Comparison of ENCODE assay signal across 10 mouse cellular contexts in the genomic region with DNA sequence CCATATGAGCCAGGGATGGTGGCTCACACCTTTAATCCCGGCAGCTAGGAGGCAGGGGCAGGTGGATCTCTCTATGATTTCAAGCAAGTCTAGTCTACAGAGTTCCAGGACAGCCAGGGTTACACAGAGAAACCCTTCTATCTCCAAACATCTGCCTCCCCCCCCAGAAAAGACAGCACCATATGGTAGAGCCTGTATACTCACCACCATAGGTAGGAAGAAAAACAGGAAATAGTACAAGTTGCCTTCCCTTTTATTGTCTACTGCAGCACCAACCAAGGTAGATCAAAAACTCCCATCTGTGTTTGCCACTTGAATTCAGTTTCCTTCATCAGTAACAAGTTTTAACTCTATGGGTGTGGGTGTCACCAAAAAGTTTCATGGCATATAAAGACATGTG. TPM values are rescaled to one million over a fixed set of nuclear protein-coding genes. Genes with fewer than 3 reads are reported as not detected.
DNase-seq lines count a peak whose midpoint lies in the region; ATAC-seq and TF ChIP-seq lines count a peak whose summit lies in the region.
"Had no signal": no experiment of that assay in that cellular context is flagged by ENCODE, and none has a peak within 500 bp of the region (broad histone marks: within the 10 kb centered on the region; RNA-seq: fewer than 3 reads in every experiment).

No protein-coding gene starts in this region.

- DNase-seq in heart, embryonic 10.5 days (ENCODE audit: low spot score) = no peak
- DNase-seq in heart, postnatal 36 days = no peak
- DNase-seq in CD4-positive helper T cell, adult 2 months (ENCODE audit: low read depth, low spot score) = peak; percentile 16
- DNase-seq in liver, embryonic 14.5 days (ENCODE audit: low read depth in 3 of 3, low spot score in 3 of 3) = no peak
- no peak for DNase-seq in gastrocnemius, postnatal 25 days
- no peak for DNase-seq in urinary bladder, adult 2 months (ENCODE audit: low spot score)
- no peak for DNase-seq in adrenal gland, adult 8-10 months

- intact Hi-C loops in heart, postnatal 36 days (cut with DNase I) = loop anchor here (5.0 kb wide), 1 partner anchor 149 kb away; no protein-coding TSS in a partner anchor

- no peak overlapping the region for H3K9ac ChIP-seq in forebrain, embryonic 16.5 days (replicated peaks; ENCODE audit: low read depth, low read length)
- H3K9ac ChIP-seq in liver, embryonic 14.5 days (replicated peaks) = peak overlapping the region; percentile 85; the same call in 1 of the 2 replicates

- H3K4me3 ChIP-seq in heart, embryonic 10.5 days = peak overlapping the region; percentile 83
- H3K4me3 ChIP-seq in forebrain, embryonic 16.5 days (replicated peaks; ENCODE audit: low read length) = no peak overlapping the region
- H3K4me3 ChIP-seq in liver, embryonic 14.5 days (ENCODE audit: insufficient read depth in 1 of 2, low read depth in 2 of 2, low read length in 2 of 2) = peak overlapping the region in 1 of 2 experiments; percentile 86; a peak in 3 of 4 replicates

- no peak for ATAC-seq in forebrain, embryonic 16.5 days
- ATAC-seq in liver, embryonic 14.5 days (ENCODE audit: insufficient read depth) = no peak

- no peak overlapping the region for H3K27ac ChIP-seq in heart, embryonic 10.5 days
- H3K27ac ChIP-seq in forebrain, embryonic 16.5 days (ENCODE audit: low read length) = no peak overlapping the region
- no peak overlapping the region for H3K27ac ChIP-seq in liver, embryonic 14.5 days

- no peak for TF ChIP-seq CTCF in liver, embryonic 14.5 days (IDR thresholded peaks at IDR 0.05; ENCODE audit: low read depth)

- TF ChIP-seq EP300 in liver, embryonic 14.5 days (IDR thresholded peaks at IDR 0.05; ENCODE audit: low read depth) = no peak

- peaks cover 14% of the 10 kb centered on the region for H3K4me1 ChIP-seq in heart, embryonic 10.5 days
- H3K4me1 ChIP-seq in forebrain, embryonic 16.5 days (replicated peaks; ENCODE audit: control insufficient read depth, insufficient read depth, low read length) = peaks cover 14% of the 10 kb centered on the region
- peaks cover 5 to 13% of the 10 kb centered on the region in 2 experiments for H3K4me1 ChIP-seq in liver, embryonic 14.5 days (replicated peaks; ENCODE audit: control insufficient read depth in 2 of 2, insufficient read depth in 2 of 2, low read length in 1 of 2)

- WGBS in heart, embryonic 10.5 days = 80% methylated on average over 1 of the region's 1 CpGs
- 76% methylated on average over 1 of the region's 1 CpGs for WGBS in forebrain, embryonic 16.5 days
- 70% methylated on average over 1 of the region's 1 CpGs for WGBS in liver, embryonic 14.5 days (ENCODE audit: insufficient replicate concordance)

- no peaks in the 10 kb centered on the region for H3K27me3 ChIP-seq in heart, embryonic 10.5 days (ENCODE audit: insufficient read depth, poor library complexity, severe bottlenecking)
- H3K27me3 ChIP-seq in forebrain, embryonic 16.5 days (replicated peaks; ENCODE audit: control insufficient read depth, insufficient read depth, low read length) = no peaks in the 10 kb centered on the region
- no peaks in the 10 kb centered on the region for H3K27me3 ChIP-seq in liver, embryonic 14.5 days (ENCODE audit: control insufficient read depth, insufficient read depth, low read length)

- H3K4me2 ChIP-seq in forebrain, embryonic 16.5 days (ENCODE audit: low read length) = peak overlapping the region; percentile 97
- peak overlapping the region; percentile 90 for H3K4me2 ChIP-seq in liver, embryonic 14.5 days (ENCODE audit: low read depth)

- peaks cover 43% of the 10 kb centered on the region for H3K36me3 ChIP-seq in heart, embryonic 10.5 days
- H3K36me3 ChIP-seq in forebrain, embryonic 16.5 days (ENCODE audit: control insufficient read depth, insufficient read depth) = peaks cover 21% of the 10 kb centered on the region
- peaks cover 40% of the 10 kb centered on the region for H3K36me3 ChIP-seq in liver, embryonic 14.5 days (replicated peaks; ENCODE audit: control insufficient read depth, insufficient read depth, low read depth)

- no peaks in the 10 kb centered on the region for H3K9me3 ChIP-seq in heart, embryonic 10.5 days
- H3K9me3 ChIP-seq in forebrain, embryonic 16.5 days (ENCODE audit: control insufficient read depth, low read length) = no peaks in the 10 kb centered on the region
- no peaks in the 10 kb centered on the region for H3K9me3 ChIP-seq in liver, embryonic 14.5 days (ENCODE audit: control insufficient read depth, low read length)

RNA-seq across cellular contexts. Expression of a gene that starts 1.3 kb away (rescaled TPM):
- 107 and 126 TPM in 2 replicates for polyA plus RNA-seq in heart, embryonic 10.5 days (2016; fragmentation: Nextera tagmentation; extraction: Ambion mirVana)
- total RNA-seq in heart, postnatal 36 days (2021) = 10 to 100 TPM; 55.3 to 56.0 TPM
- polyA plus RNA-seq in forebrain, embryonic 16.5 days (2015; fragmentation: Nextera tagmentation; extraction: Ambion mirVana) = 107 and 109 TPM in 2 replicates
- polyA plus RNA-seq in liver, embryonic 14.5 days (2012; rRNA removed) = 29.2 and 33.6 TPM in 2 replicates
- polyA plus RNA-seq in liver, embryonic 14.5 days (2014; fragmentation: Nextera tagmentation; extraction: Ambion mirVana) = 50.9 and 53.5 TPM in 2 replicates
- 10 to 100 TPM; 88.0 to 97.0 TPM for total RNA-seq in gastrocnemius, postnatal 25 days (2021)
- polyA plus RNA-seq in urinary bladder, adult 2 months (2012; rRNA removed) = 44.5 and 50.0 TPM in 2 replicates
- 10 to 100 TPM; 59.5 to 89.6 (median 75.2) TPM for total RNA-seq in adrenal gland, adult 8-10 months (2022)

RNA-seq across cellular contexts. Expression of a gene that starts 10.6 kb away (rescaled TPM):
- 19.1 and 22.8 TPM in 2 replicates for polyA plus RNA-seq in heart, embryonic 10.5 days (2016; fragmentation: Nextera tagmentation; extraction: Ambion mirVana)
- total RNA-seq in heart, postnatal 36 days (2021) = 10 to 100 TPM; 10.8 to 11.6 TPM
- 20.5 and 20.8 TPM in 2 replicates for polyA plus RNA-seq in forebrain, embryonic 16.5 days (2015; fragmentation: Nextera tagmentation; extraction: Ambion mirVana)
- polyA plus RNA-seq in liver, embryonic 14.5 days (2012; rRNA removed) = 5.6 and 5.9 TPM in 2 replicates
- 5.9 and 6.5 TPM in 2 replicates for polyA plus RNA-seq in liver, embryonic 14.5 days (2014; fragmentation: Nextera tagmentation; extraction: Ambion mirVana)
- 1 to 10 TPM; 8.0 to 10.0 TPM for total RNA-seq in gastrocnemius, postnatal 25 days (2021)
- polyA plus RNA-seq in urinary bladder, adult 2 months (2012; rRNA removed) = 30.2 and 34.5 TPM in 2 replicates
- 10 to 100 TPM; 38.1 to 70.3 (median 57.1) TPM for total RNA-seq in adrenal gland, adult 8-10 months (2022)

RNA-seq across cellular contexts. Expression of a gene that starts 19.3 kb away (rescaled TPM):
- polyA plus RNA-seq in heart, embryonic 10.5 days (2016; fragmentation: Nextera tagmentation; extraction: Ambion mirVana) = 0.06 and 0.09 TPM in 2 replicates
- total RNA-seq in heart, postnatal 36 days (2021) = not detected
- polyA plus RNA-seq in forebrain, embryonic 16.5 days (2015; fragmentation: Nextera tagmentation; extraction: Ambion mirVana) = 0.26 and 0.35 TPM in 2 replicates
- polyA plus RNA-seq in liver, embryonic 14.5 days (2012; rRNA removed) = 0.03 TPM in 1 of 2 replicates, not detected in the other
- not detected in 2 replicates for polyA plus RNA-seq in liver, embryonic 14.5 days (2014; fragmentation: Nextera tagmentation; extraction: Ambion mirVana)
- not detected for total RNA-seq in gastrocnemius, postnatal 25 days (2021)
- not detected in 2 replicates for polyA plus RNA-seq in urinary bladder, adult 2 months (2012; rRNA removed)
- not detected for total RNA-seq in adrenal gland, adult 8-10 months (2022)
- total RNA-seq: gastrocnemius, postnatal 4 days; liver, adult 2 months had no signal
- polyA plus RNA-seq: liver, adult 2 months had no signal

RNA-seq across cellular contexts. Expression of a gene that starts 35.2 kb away (rescaled TPM):
- polyA plus RNA-seq in heart, embryonic 10.5 days (2016; fragmentation: Nextera tagmentation; extraction: Ambion mirVana) = 1.6 and 3.3 TPM in 2 replicates
- 10 to 100 TPM; 73.0 to 82.3 TPM for total RNA-seq in heart, postnatal 36 days (2021)
- 0.09 and 0.11 TPM in 2 replicates for polyA plus RNA-seq in forebrain, embryonic 16.5 days (2015; fragmentation: Nextera tagmentation; extraction: Ambion mirVana)
- polyA plus RNA-seq in liver, embryonic 14.5 days (2012; rRNA removed) = 0.08 and 0.13 TPM in 2 replicates
- polyA plus RNA-seq in liver, embryonic 14.5 days (2014; fragmentation: Nextera tagmentation; extraction: Ambion mirVana) = not detected in 2 replicates
- 10 to 100 TPM; 33.2 to 66.7 TPM for total RNA-seq in gastrocnemius, postnatal 25 days (2021)
- polyA plus RNA-seq in urinary bladder, adult 2 months (2012; rRNA removed) = 0.45 and 0.72 TPM in 2 replicates
- under 1 TPM; 0.37 to 0.75 (median 0.59) TPM for total RNA-seq in adrenal gland, adult 8-10 months (2022)
- total RNA-seq: liver, adult 2 months had no signal

RNA-seq across cellular contexts. Expression of a gene that starts 48.3 kb away (rescaled TPM):
- 73.7 and 92.1 TPM in 2 replicates for polyA plus RNA-seq in heart, embryonic 10.5 days (2016; fragmentation: Nextera tagmentation; extraction: Ambion mirVana)
- 10 to 100 TPM; 63.2 to 64.5 TPM for total RNA-seq in heart, postnatal 36 days (2021)
- polyA plus RNA-seq in forebrain, embryonic 16.5 days (2015; fragmentation: Nextera tagmentation; extraction: Ambion mirVana) = 156 and 181 TPM in 2 replicates
- 1.1 and 1.5 TPM in 2 replicates for polyA plus RNA-seq in liver, embryonic 14.5 days (2012; rRNA removed)
- polyA plus RNA-seq in liver, embryonic 14.5 days (2014; fragmentation: Nextera tagmentation; extraction: Ambion mirVana) = 0.95 and 1.0 TPM in 2 replicates
- 100 to 1,000 TPM; 125 to 163 TPM for total RNA-seq in gastrocnemius, postnatal 25 days (2021)
- 80.3 and 83.2 TPM in 2 replicates for polyA plus RNA-seq in urinary bladder, adult 2 months (2012; rRNA removed)
- total RNA-seq in adrenal gland, adult 8-10 months (2022) = 10 to 100 TPM; 14.3 to 42.2 (median 24.7) TPM
